ENCODE assay signal across 8 mouse cellular contexts in genomic region chr7:118595228-118595627, GRCm38 (mm10). TPM values are rescaled to one million over a fixed set of nuclear protein-coding genes. Genes with fewer than 3 reads are reported as not detected.
DNase-seq lines count a peak whose midpoint lies in the region; ATAC-seq lines count a peak whose summit lies in the region.

No protein-coding gene starts in this region.

- no peak overlapping the region for H3K4me3 ChIP-seq in intestine, embryonic 15.5 days (replicated peaks)

- intact Hi-C loops in gastrocnemius, postnatal 36 days (cut with DNase I), result loop anchor here (2.0 kb wide), 1 partner anchor 94 kb away; no protein-coding TSS in a partner anchor
- intact Hi-C loops in left cerebral cortex, postnatal 14 days (cut with DNase I), result loop anchor here (1.0 to 10.0 kb wide), 2 partner anchors 94 to 400 kb away; partner anchors contain the start of gene Gprc5b

- no peaks in the 10 kb centered on the region for H3K9me3 ChIP-seq in intestine, embryonic 15.5 days

- under 1% methylated on average over 14 of the region's 14 CpGs for WGBS in intestine, embryonic 15.5 days

- H3K4me2 ChIP-seq in intestine, embryonic 15.5 days (replicated peaks), result peak overlapping the region; percentile 49

- no peaks in the 10 kb centered on the region for H3K36me3 ChIP-seq in intestine, embryonic 15.5 days

- no peak overlapping the region for H3K27ac ChIP-seq in intestine, embryonic 15.5 days

- peaks cover 21% of the 10 kb centered on the region for H3K4me1 ChIP-seq in intestine, embryonic 15.5 days (replicated peaks)

- DNase-seq in adrenal gland, adult 8-10 months, result peak; percentile 71
- peak; percentile 96 for DNase-seq in embryo, embryonic 11 days
- peak; percentile 80 to 93 for DNase-seq in gastrocnemius, postnatal 36 days
- DNase-seq in left cerebral cortex, postnatal 14 days (ENCODE audit: low spot score in 2 of 2), result peak; percentile 95 to 96
- peak; percentile 93 for DNase-seq in mesoderm, embryonic 11.5 days (ENCODE audit: low read depth, low spot score)
- DNase-seq in right cerebral cortex, postnatal 36 days (ENCODE audit: low spot score in 2 of 2), result peak; percentile 77

- ATAC-seq in intestine, embryonic 15.5 days, result peak; percentile 56
- ATAC-seq in activated CD4-positive, CD25-positive, alpha-beta regulatory T cell, adult 4 months, result no peak

- no peak overlapping the region for H3K9ac ChIP-seq in intestine, embryonic 15.5 days

- peaks cover 18% of the 10 kb centered on the region for H3K27me3 ChIP-seq in intestine, embryonic 15.5 days (replicated peaks)

RNA-seq across cellular contexts. Expression of gene Tmc5, which starts 1.9 kb away (rescaled TPM):
- under 1 TPM in 1 of 4 experiments, not detected in 3; 0.13 TPM for total RNA-seq in adrenal gland, adult 8-10 months (2022)
- under 1 TPM in 1 of 2 experiments, not detected in 1; 0.08 TPM for total RNA-seq in gastrocnemius, postnatal 36 days (2021)
- 9.6 and 11.3 TPM in 2 replicates for polyA plus RNA-seq in intestine, embryonic 15.5 days (2015; fragmentation: Nextera tagmentation; extraction: Ambion mirVana)
- total RNA-seq in left cerebral cortex, postnatal 14 days (2021), result under 1 TPM; 0.35 to 0.38 TPM
- polyA plus RNA-seq in activated CD4-positive, CD25-positive, alpha-beta regulatory T cell, adult 4 months (2017; shearing (Covaris generic)), result not detected

RNA-seq across cellular contexts. Expression of gene Tmc7, which starts 10.7 kb away (rescaled TPM):
- under 1 TPM; 0.29 to 0.73 (median 0.33) TPM for total RNA-seq in adrenal gland, adult 8-10 months (2022)
- total RNA-seq in gastrocnemius, postnatal 36 days (2021), result 1 to 10 TPM; 7.3 to 7.9 TPM
- polyA plus RNA-seq in intestine, embryonic 15.5 days (2015; fragmentation: Nextera tagmentation; extraction: Ambion mirVana), result 2.0 and 2.4 TPM in 2 replicates
- 10 to 100 TPM; 18.2 to 22.1 TPM for total RNA-seq in left cerebral cortex, postnatal 14 days (2021)
- not detected for polyA plus RNA-seq in activated CD4-positive, CD25-positive, alpha-beta regulatory T cell, adult 4 months (2017; shearing (Covaris generic))

Comparison
In these comparisons a context has a peak if more than half of its experiments do, and no peak if none do; other contexts are left out.
1. RNA of gene Tmc7, which starts 10.7 kb away (total RNA-seq): 18.2 to 22.1 TPM in left cerebral cortex, postnatal 14 days and 7.3 to 7.9 TPM in gastrocnemius, postnatal 36 days; 0.29 to 0.73 TPM in adrenal gland, adult 8-10 months; every median in the first group is over 4 times any median in the second.
2. Peak in every context shown above with its lines, with median percentiles within 50 percentile points of each other: DNase-seq.